Mouse (Mus musculus): ENCODE measurements around the gene Olfr430.
"Not testable (repeated sequence)": the region's sequence is repeated elsewhere in the genome, so short reads cannot be mapped to it uniquely, and the experiment has no call there.

DNA sequence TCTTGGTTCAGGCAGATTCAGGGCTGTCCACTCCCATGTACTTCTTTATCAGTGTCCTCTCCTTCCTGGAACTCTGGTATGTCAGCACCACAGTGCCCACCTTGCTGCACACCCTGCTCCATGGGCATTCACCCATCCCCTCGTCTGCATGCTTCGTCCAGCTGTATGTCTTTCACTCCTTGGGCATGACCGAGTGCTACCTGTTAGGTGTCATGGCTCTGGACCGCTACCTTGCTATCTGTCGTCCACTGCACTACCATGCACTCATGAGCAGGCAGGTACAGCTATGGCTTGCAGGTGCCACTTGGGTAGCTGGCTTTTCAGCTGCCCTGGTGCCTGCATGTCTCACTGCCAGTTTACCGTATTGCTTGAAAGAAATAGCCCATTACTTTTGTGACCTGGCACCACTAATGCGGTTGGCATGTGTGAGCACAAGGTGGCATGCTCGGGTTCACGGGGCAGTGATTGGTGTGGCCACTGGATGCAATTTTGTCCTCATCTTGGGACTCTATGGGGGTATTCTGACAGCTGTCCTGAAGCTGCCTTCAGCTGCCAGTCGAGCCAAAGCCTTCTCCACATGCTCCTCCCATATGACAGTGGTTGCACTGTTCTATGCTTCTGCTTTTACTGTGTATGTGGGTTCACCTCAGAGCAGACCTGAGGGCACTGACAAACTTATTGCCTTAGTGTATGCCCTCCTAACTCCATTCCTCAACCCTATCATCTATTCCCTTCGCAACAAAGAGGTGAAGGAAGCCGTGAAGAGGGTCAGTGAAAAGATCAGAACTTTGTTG is 24.1 kb upstream of the Olfr430 start:
- not testable (repeated sequence) for TF ChIP-seq CTCF (IDR thresholded peaks at IDR 0.05; ENCODE audit: extremely low read depth, insufficient read depth, insufficient read length, insufficient replicate concordance); POLR2A (IDR thresholded peaks at IDR 0.05; ENCODE audit: low read depth, low read length)

Measured in spleen, adult 2 months (tissue).